11 mouse cellular contexts compared by ENCODE assay signal in genomic region chr2:18389631-18390030, GRCm38 (mm10).
"Had no signal": no experiment of that assay in that cellular context is flagged by ENCODE, and none has a peak within 500 bp of the region (broad histone marks: within the 10 kb centered on the region; RNA-seq: fewer than 3 reads in every experiment).

No protein-coding gene starts in this region.

- H3K4me3 ChIP-seq: limb, embryonic 13.5 days; midbrain, embryonic 10.5 days; neural tube, embryonic 12.5 days had no signal

- H3K27me3 ChIP-seq: limb, embryonic 13.5 days; neural tube, embryonic 12.5 days had no signal

- DNase-seq: kidney, adult 11 months; kidney, adult 9 months; kidney, postnatal 36 days; left cerebral cortex, postnatal 4 days; lung, adult 18-20 months; midbrain, embryonic 14.5 days had no signal

- H3K27ac ChIP-seq: kidney, postnatal 0 days; limb, embryonic 13.5 days; liver, embryonic 14.5 days; midbrain, embryonic 10.5 days; neural tube, embryonic 12.5 days had no signal

- H3K9me3 ChIP-seq: limb, embryonic 13.5 days; midbrain, embryonic 10.5 days; neural tube, embryonic 12.5 days had no signal

- H3K36me3 ChIP-seq: limb, embryonic 13.5 days; midbrain, embryonic 10.5 days; neural tube, embryonic 12.5 days had no signal

- H3K9ac ChIP-seq: limb, embryonic 13.5 days; liver, embryonic 14.5 days; neural tube, embryonic 12.5 days had no signal
